Mouse (Mus musculus): ENCODE measurements around the gene Hmcn1. TPM values are rescaled to one million over a fixed set of nuclear protein-coding genes. Genes with fewer than 3 reads are reported as not detected.

Hmcn1 gene
- total and polyA plus RNA-seq, 2 experiments: 1.0 to 2.7 TPM

- H3K36me3 ChIP-seq (ENCODE audit: control insufficient read depth, insufficient read depth, low read length): no peaks in the 10 kb centered on the region
- no peak overlapping the region for H3K9ac ChIP-seq (ENCODE audit: low read depth, low read length)
- no peak for DNase-seq (ENCODE audit: extremely low read depth, low read depth, low spot score)
- H3K27ac ChIP-seq (replicated peaks; ENCODE audit: insufficient read depth, low read depth, low read length): no peak overlapping the region
- no peaks in the 10 kb centered on the region for H3K27me3 ChIP-seq (ENCODE audit: control insufficient read depth, insufficient read depth, low read length)
- H3K4me3 ChIP-seq (ENCODE audit: insufficient read depth, low read depth, low read length): no peak overlapping the region
- H3K79me2 ChIP-seq (ENCODE audit: control insufficient read depth, insufficient read depth, low read length): no peaks in the 10 kb centered on the region
- 88% methylated on average over 6 of the region's 6 CpGs for WGBS
- TF ChIP-seq CTCF (IDR thresholded peaks at IDR 0.05; ENCODE audit: low read depth, low read length): no peak
- TF ChIP-seq POLR2A (IDR thresholded peaks at IDR 0.05; ENCODE audit: extremely low read depth, insufficient read depth, low read length): no peak
- H3K4me1 ChIP-seq (ENCODE audit: control insufficient read depth, insufficient read depth, low read length): no peaks in the 10 kb centered on the region
Observed at GRCm38 (mm10) chr1:150537410-150538128, 455.7 kb downstream of the Hmcn1 start.

- Histone ChIP-seq H3K9ac (ENCODE audit: low read depth, low read length) (no peak overlapping the region), H3K27me3 (ENCODE audit: control insufficient read depth, insufficient read depth, low read length) (no peaks in the 10 kb centered on the region), H3K4me1 (ENCODE audit: control insufficient read depth, insufficient read depth, low read length) (no peaks in the 10 kb centered on the region), H3K27ac (replicated peaks; ENCODE audit: insufficient read depth, low read depth, low read length) (no peak overlapping the region), H3K4me3 (ENCODE audit: insufficient read depth, low read depth, low read length) (no peak overlapping the region), H3K36me3 (ENCODE audit: control insufficient read depth, insufficient read depth, low read length) (no peaks in the 10 kb centered on the region), H3K79me2 (ENCODE audit: control insufficient read depth, insufficient read depth, low read length) (no peaks in the 10 kb centered on the region)
- 45% methylated on average over 16 of the region's 16 CpGs for WGBS
- TF ChIP-seq CTCF (IDR thresholded peaks at IDR 0.05; ENCODE audit: low read depth, low read length): no peak
- TF ChIP-seq POLR2A (IDR thresholded peaks at IDR 0.05; ENCODE audit: extremely low read depth, insufficient read depth, low read length): no peak
- DNase-seq (ENCODE audit: extremely low read depth, low read depth, low spot score): peak; percentile 19
Observed at GRCm38 (mm10) chr1:150535770-150536534, 457.3 kb downstream of the Hmcn1 start.

DNA sequence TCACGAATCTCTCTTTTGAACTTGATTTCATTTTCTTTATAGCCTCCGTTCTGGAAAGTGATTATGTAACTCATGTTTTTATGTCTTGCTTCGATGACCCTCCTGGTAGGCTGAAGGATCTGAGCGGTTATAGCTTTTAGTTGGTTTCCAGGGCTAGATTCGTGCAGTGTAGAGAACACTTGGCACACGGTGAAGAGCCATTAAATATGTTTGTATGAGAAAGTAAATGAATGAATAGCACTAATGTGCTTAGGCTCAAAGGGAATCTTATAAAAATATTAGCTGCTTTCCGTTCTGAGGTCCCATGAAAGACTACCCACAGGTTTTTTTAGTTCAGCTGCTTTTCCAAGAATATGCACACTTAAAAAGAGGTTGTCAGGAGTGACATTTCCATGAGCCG is 458.6 kb downstream of the Hmcn1 start:
- 92% methylated on average over 8 of the region's 8 CpGs for WGBS
- no peaks in the 10 kb centered on the region for H3K79me2 ChIP-seq (ENCODE audit: control insufficient read depth, insufficient read depth, low read length)

DNA sequence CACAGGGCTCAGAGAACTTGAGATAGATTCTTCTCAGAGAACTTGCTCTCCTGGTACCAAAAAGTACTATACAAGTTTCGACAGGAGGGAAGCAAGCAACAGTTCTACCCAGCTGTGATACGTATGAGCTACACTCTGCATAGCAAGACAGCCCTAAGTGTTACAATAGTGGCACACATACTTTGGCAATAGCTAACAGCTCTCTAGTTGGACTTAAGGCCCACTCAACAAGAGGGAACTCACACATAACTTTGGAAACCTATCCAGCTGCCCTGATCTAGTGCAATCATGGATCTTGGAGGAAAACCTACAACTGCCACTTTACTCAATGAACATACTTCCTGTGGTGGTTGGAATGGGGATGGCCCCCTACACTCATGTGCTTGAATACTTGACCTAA is 480.2 kb downstream of the Hmcn1 start:
- Histone ChIP-seq H3K27ac (replicated peaks; ENCODE audit: insufficient read depth, low read depth, low read length) (no peak overlapping the region), H3K4me3 (ENCODE audit: insufficient read depth, low read depth, low read length) (no peak overlapping the region), H3K27me3 (ENCODE audit: control insufficient read depth, insufficient read depth, low read length) (no peaks in the 10 kb centered on the region), H3K36me3 (ENCODE audit: control insufficient read depth, insufficient read depth, low read length) (no peaks in the 10 kb centered on the region), H3K4me1 (ENCODE audit: control insufficient read depth, insufficient read depth, low read length) (no peaks in the 10 kb centered on the region), H3K79me2 (ENCODE audit: control insufficient read depth, insufficient read depth, low read length) (no peaks in the 10 kb centered on the region), H3K9ac (ENCODE audit: low read depth, low read length) (no peak overlapping the region)
- WGBS: 86% methylated on average over 2 of the region's 2 CpGs
- TF ChIP-seq POLR2A (IDR thresholded peaks at IDR 0.05; ENCODE audit: extremely low read depth, insufficient read depth, low read length): no peak
- TF ChIP-seq CTCF (IDR thresholded peaks at IDR 0.05; ENCODE audit: low read depth, low read length): no peak
- DNase-seq (ENCODE audit: extremely low read depth, low read depth, low spot score): no peak

More for the DNA sequence above, 458.6 kb downstream of the Hmcn1 start:
- Histone ChIP-seq H3K27ac (replicated peaks; ENCODE audit: insufficient read depth, low read depth, low read length) (no peak overlapping the region), H3K9ac (ENCODE audit: low read depth, low read length) (no peak overlapping the region), H3K36me3 (ENCODE audit: control insufficient read depth, insufficient read depth, low read length) (no peaks in the 10 kb centered on the region), H3K27me3 (ENCODE audit: control insufficient read depth, insufficient read depth, low read length) (no peaks in the 10 kb centered on the region), H3K4me3 (ENCODE audit: insufficient read depth, low read depth, low read length) (no peak overlapping the region), H3K4me1 (ENCODE audit: control insufficient read depth, insufficient read depth, low read length) (no peaks in the 10 kb centered on the region)
- DNase-seq (ENCODE audit: extremely low read depth, low read depth, low spot score): no peak
- TF ChIP-seq CTCF (IDR thresholded peaks at IDR 0.05; ENCODE audit: low read depth, low read length): no peak
- TF ChIP-seq POLR2A (IDR thresholded peaks at IDR 0.05; ENCODE audit: extremely low read depth, insufficient read depth, low read length): no peak

Other genes with a start within 250 kb of the Hmcn1 start
- not detected in 2 replicates for gene Gm47985, start 189.1 kb upstream of the Hmcn1 start, total RNA-seq (2014; rRNA removed)
- gene Gm47985, start 189.1 kb upstream of the Hmcn1 start, polyA plus RNA-seq (2012; rRNA removed): not detected in 2 replicates
- gene Gm8947, start 198.9 kb upstream of the Hmcn1 start, total RNA-seq (2014; rRNA removed): not detected in 2 replicates
- gene Gm8947, start 198.9 kb upstream of the Hmcn1 start, polyA plus RNA-seq (2012; rRNA removed): not detected in 2 replicates
- gene Gm47995, start 205.0 kb upstream of the Hmcn1 start, total RNA-seq (2014; rRNA removed): not detected in 2 replicates
- not detected in 2 replicates for gene Gm47995, start 205.0 kb upstream of the Hmcn1 start, polyA plus RNA-seq (2012; rRNA removed)
- not detected in 2 replicates for gene 3110040M04Rik, start 210.7 kb upstream of the Hmcn1 start, total RNA-seq (2014; rRNA removed)
- gene 3110040M04Rik, start 210.7 kb upstream of the Hmcn1 start, polyA plus RNA-seq (2012; rRNA removed): not detected in 2 replicates
- not detected in 2 replicates for gene Gm47996, start 216.7 kb upstream of the Hmcn1 start, total RNA-seq (2014; rRNA removed)
- gene Gm47996, start 216.7 kb upstream of the Hmcn1 start, polyA plus RNA-seq (2012; rRNA removed): not detected in 2 replicates